Mouse (Mus musculus): ENCODE data around the gene Sik3.

- TF ChIP-seq POLR2A (IDR thresholded peaks at IDR 0.05; ENCODE audit: low read depth, low read length) (no peak), CTCF (IDR thresholded peaks at IDR 0.05; ENCODE audit: extremely low read depth, insufficient read depth, insufficient read length, insufficient replicate concordance) (no peak)
These were observed 256.5 kb downstream of the Sik3 start for GRCm38 (mm10) chr9:46269125-46269524.

All from spleen, adult 2 months (tissue).